Comparison of ENCODE assay signal across 8 mouse cellular contexts in genomic region chr13:107168599-107169149, GRCm38 (mm10).
DNase-seq lines count a peak whose midpoint lies in the region; ATAC-seq lines count a peak whose summit lies in the region.

No protein-coding gene starts in this region.

- H3K36me3 ChIP-seq in embryonic facial prominence, embryonic 15.5 days = no peaks in the 10 kb centered on the region
- no peaks in the 10 kb centered on the region for H3K36me3 ChIP-seq in heart, embryonic 16.5 days (ENCODE audit: control insufficient read depth, insufficient read depth)
- H3K36me3 ChIP-seq in liver, embryonic 11.5 days (ENCODE audit: control insufficient read depth, insufficient read depth, low read length) = no peaks in the 10 kb centered on the region
- H3K36me3 ChIP-seq in midbrain, embryonic 16.5 days (ENCODE audit: control insufficient read depth, insufficient read depth, low read length) = no peaks in the 10 kb centered on the region
- H3K36me3 ChIP-seq in stomach, embryonic 14.5 days (ENCODE audit: control insufficient read depth, insufficient read depth, low read length) = no peaks in the 10 kb centered on the region

- H3K27me3 ChIP-seq in embryonic facial prominence, embryonic 15.5 days = no peaks in the 10 kb centered on the region
- no peaks in the 10 kb centered on the region for H3K27me3 ChIP-seq in heart, embryonic 16.5 days (ENCODE audit: control insufficient read depth, insufficient read depth, low read length)
- H3K27me3 ChIP-seq in liver, embryonic 11.5 days (replicated peaks; ENCODE audit: control insufficient read depth, insufficient read depth, low read length) = no peaks in the 10 kb centered on the region
- no peaks in the 10 kb centered on the region for H3K27me3 ChIP-seq in midbrain, embryonic 16.5 days (ENCODE audit: control insufficient read depth, insufficient read depth, low read depth, low read length)
- no peaks in the 10 kb centered on the region for H3K27me3 ChIP-seq in stomach, embryonic 14.5 days (ENCODE audit: control insufficient read depth, insufficient read depth, low read length)

- H3K4me1 ChIP-seq in embryonic facial prominence, embryonic 15.5 days = peaks cover 6% of the 10 kb centered on the region; the same call in 1 of the 2 replicates
- H3K4me1 ChIP-seq in heart, embryonic 16.5 days (ENCODE audit: control insufficient read depth, insufficient read depth, low read length) = peaks cover 4% of the 10 kb centered on the region
- no peaks in the 10 kb centered on the region for H3K4me1 ChIP-seq in liver, embryonic 11.5 days (replicated peaks; ENCODE audit: control insufficient read depth, insufficient read depth, low read length)
- H3K4me1 ChIP-seq in midbrain, embryonic 16.5 days (ENCODE audit: control insufficient read depth, insufficient read depth, low read length) = peaks cover 14% of the 10 kb centered on the region
- H3K4me1 ChIP-seq in stomach, embryonic 14.5 days (ENCODE audit: control insufficient read depth, insufficient read depth, low read length) = no peaks in the 10 kb centered on the region

- no peak for ATAC-seq in embryonic facial prominence, embryonic 15.5 days (ENCODE audit: insufficient number of reproducible peaks, low FRiP score, low TSS enrichment, low read depth)
- peak; percentile 70 for ATAC-seq in heart, embryonic 16.5 days (replicated peaks; ENCODE audit: extremely low read depth, insufficient read depth, low FRiP score)
- ATAC-seq in liver, embryonic 11.5 days (replicated peaks; ENCODE audit: low FRiP score) = peak; percentile 54
- peak; percentile 89 for ATAC-seq in midbrain, embryonic 16.5 days
- ATAC-seq in stomach, embryonic 14.5 days (ENCODE audit: insufficient number of reproducible peaks, insufficient read depth, low FRiP score, low read depth) = peak; percentile 56; the same call in 1 of the 2 replicates

- DNase-seq in thymus, postnatal 14 days = peak; percentile 3
- DNase-seq in thymus, adult 18-20 months = no peak
- DNase-seq in kidney, postnatal 10 days = peak; percentile 50
- peak; percentile 40 for DNase-seq in liver, embryonic 11.5 days (ENCODE audit: low spot score)

- H3K4me2 ChIP-seq in embryonic facial prominence, embryonic 15.5 days (replicated peaks) = peak overlapping the region; percentile 67
- H3K4me2 ChIP-seq in heart, embryonic 16.5 days (ENCODE audit: low read depth, low read length) = peak overlapping the region; percentile 72
- peak overlapping the region; percentile 63 for H3K4me2 ChIP-seq in liver, embryonic 11.5 days
- H3K4me2 ChIP-seq in midbrain, embryonic 16.5 days (ENCODE audit: low read length) = peak overlapping the region; percentile 71
- H3K4me2 ChIP-seq in stomach, embryonic 14.5 days (replicated peaks; ENCODE audit: low read depth, low read length) = peak overlapping the region; percentile 41

- H3K9ac ChIP-seq in embryonic facial prominence, embryonic 15.5 days = no peak overlapping the region
- peak overlapping the region; percentile 65 for H3K9ac ChIP-seq in heart, embryonic 16.5 days (ENCODE audit: low read length)
- H3K9ac ChIP-seq in liver, embryonic 11.5 days (ENCODE audit: low read depth, low read length) = no peak overlapping the region; the same call in 1 of the 2 replicates
- peak overlapping the region; percentile 61; the same call in 1 of the 2 replicates for H3K9ac ChIP-seq in midbrain, embryonic 16.5 days (ENCODE audit: low read depth, low read length)
- H3K9ac ChIP-seq in stomach, embryonic 14.5 days (replicated peaks; ENCODE audit: low read depth, low read length) = no peak overlapping the region; the same call in 1 of the 2 replicates

- H3K9me3 ChIP-seq in embryonic facial prominence, embryonic 15.5 days (replicated peaks) = no peaks in the 10 kb centered on the region
- H3K9me3 ChIP-seq in heart, embryonic 16.5 days (replicated peaks; ENCODE audit: control insufficient read depth, low read length) = no peaks in the 10 kb centered on the region
- no peaks in the 10 kb centered on the region for H3K9me3 ChIP-seq in liver, embryonic 11.5 days (ENCODE audit: control insufficient read depth, low read length)
- no peaks in the 10 kb centered on the region for H3K9me3 ChIP-seq in midbrain, embryonic 16.5 days (replicated peaks; ENCODE audit: control insufficient read depth, low read length, poor library complexity, severe bottlenecking)
- H3K9me3 ChIP-seq in stomach, embryonic 14.5 days (ENCODE audit: control insufficient read depth, low read depth, low read length) = no peaks in the 10 kb centered on the region

- 8% methylated on average over 15 of the region's 15 CpGs for WGBS in embryonic facial prominence, embryonic 15.5 days
- WGBS in heart, embryonic 16.5 days = 13% methylated on average over 15 of the region's 15 CpGs
- 23% methylated on average over 15 of the region's 15 CpGs for WGBS in liver, embryonic 11.5 days
- WGBS in midbrain, embryonic 16.5 days = 3% methylated on average over 15 of the region's 15 CpGs
- 20% methylated on average over 15 of the region's 15 CpGs for WGBS in stomach, embryonic 14.5 days

- peak overlapping the region; percentile 37 for H3K4me3 ChIP-seq in embryonic facial prominence, embryonic 15.5 days (replicated peaks)
- H3K4me3 ChIP-seq in heart, embryonic 16.5 days (ENCODE audit: low read length) = peak overlapping the region; percentile 46
- H3K4me3 ChIP-seq in liver, embryonic 11.5 days (ENCODE audit: low read depth, low read length) = peak overlapping the region; percentile 7; the same call in 1 of the 2 replicates
- H3K4me3 ChIP-seq in midbrain, embryonic 16.5 days (ENCODE audit: low read depth, low read length) = peak overlapping the region; percentile 33
- H3K4me3 ChIP-seq in stomach, embryonic 14.5 days (ENCODE audit: low read depth, low read length) = peak overlapping the region; percentile 20; the same call in 1 of the 2 replicates

- H3K27ac ChIP-seq in embryonic facial prominence, embryonic 15.5 days (replicated peaks) = no peak overlapping the region
- H3K27ac ChIP-seq in heart, embryonic 16.5 days (ENCODE audit: low read length) = no peak overlapping the region
- H3K27ac ChIP-seq in liver, embryonic 11.5 days (ENCODE audit: low read depth, low read length) = no peak overlapping the region
- H3K27ac ChIP-seq in midbrain, embryonic 16.5 days (ENCODE audit: low read length) = peak overlapping the region; percentile 56
- H3K27ac ChIP-seq in stomach, embryonic 14.5 days (ENCODE audit: low read length) = no peak overlapping the region

Comparison
In these comparisons a context has a peak if more than half of its experiments do, and no peak if none do; other contexts are left out.
1. DNase-seq: peak in thymus, postnatal 14 days (single experiment), kidney, postnatal 10 days (single experiment) and liver, embryonic 11.5 days (single experiment); none in thymus, adult 18-20 months (0 of 2).
2. H3K9ac ChIP-seq: peak in heart, embryonic 16.5 days (single experiment) and midbrain, embryonic 16.5 days (single experiment); none in embryonic facial prominence, embryonic 15.5 days (single experiment), liver, embryonic 11.5 days (single experiment) and stomach, embryonic 14.5 days (single experiment).
3. Peak in every context shown above with its lines, with median percentiles within 50 percentile points of each other: H3K4me2 ChIP-seq and H3K4me3 ChIP-seq.